Mouse (Mus musculus): ENCODE measurements around the gene Borcs7. TPM values are rescaled to one million over a fixed set of nuclear protein-coding genes. Genes with fewer than 3 reads are reported as not detected.

Borcs7 gene
- polyA plus RNA-seq, 1 experiment: 13.0 TPM

GRCm38 (mm10) chr19:46662214-46662613, 27.5 kb upstream of the Borcs7 start:
- H3K27ac ChIP-seq (ENCODE audit: insufficient read depth, low read length): no peak overlapping the region
- H3K4me3 ChIP-seq (ENCODE audit: insufficient read depth, low read length): no peak overlapping the region
- TF ChIP-seq POLR2A (IDR thresholded peaks at IDR 0.05; ENCODE audit: low read depth, low read length): no peak
- TF ChIP-seq CTCF (IDR thresholded peaks at IDR 0.05; ENCODE audit: borderline replicate concordance, insufficient read depth, low read length): no peak
- no peaks in the 10 kb centered on the region for H3K4me1 ChIP-seq (ENCODE audit: control insufficient read depth, insufficient read depth, low read length)

- H3K27ac ChIP-seq (ENCODE audit: insufficient read depth, low read length): no peak overlapping the region
- TF ChIP-seq POLR2A (IDR thresholded peaks at IDR 0.05; ENCODE audit: low read depth, low read length) (no peak), CTCF (IDR thresholded peaks at IDR 0.05; ENCODE audit: borderline replicate concordance, insufficient read depth, low read length) (no peak)
- no peaks in the 10 kb centered on the region; the same call in 1 of the 2 replicates for H3K4me1 ChIP-seq (ENCODE audit: control insufficient read depth, insufficient read depth, low read length)
- H3K4me3 ChIP-seq (ENCODE audit: insufficient read depth, low read length): no peak overlapping the region
Measured at GRCm38 (mm10) chr19:46662784-46663183, 26.9 kb upstream of the Borcs7 start.

- H3K4me1 ChIP-seq (ENCODE audit: control insufficient read depth, insufficient read depth, low read length): no peaks in the 10 kb centered on the region; the same call in 1 of the 2 replicates
- no peak overlapping the region for H3K27ac ChIP-seq (ENCODE audit: insufficient read depth, low read length)
- TF ChIP-seq CTCF (IDR thresholded peaks at IDR 0.05; ENCODE audit: borderline replicate concordance, insufficient read depth, low read length) (no peak), POLR2A (IDR thresholded peaks at IDR 0.05; ENCODE audit: low read depth, low read length) (no peak)
- no peak overlapping the region for H3K4me3 ChIP-seq (ENCODE audit: insufficient read depth, low read length)
Measured at GRCm38 (mm10) chr19:46665474-46665873, 24.2 kb upstream of the Borcs7 start.

GRCm38 (mm10) chr19:46667300-46667699, 22.4 kb upstream of the Borcs7 start:
- Histone ChIP-seq H3K4me3 (ENCODE audit: insufficient read depth, low read length) (no peak overlapping the region), H3K4me1 (ENCODE audit: control insufficient read depth, insufficient read depth, low read length) (no peaks in the 10 kb centered on the region; the same call in 1 of the 2 replicates), H3K27ac (ENCODE audit: insufficient read depth, low read length) (no peak overlapping the region)
- TF ChIP-seq POLR2A (IDR thresholded peaks at IDR 0.05; ENCODE audit: low read depth, low read length) (no peak), CTCF (IDR thresholded peaks at IDR 0.05; ENCODE audit: borderline replicate concordance, insufficient read depth, low read length) (no peak)

GRCm38 (mm10) chr19:46668263-46668662, 21.4 kb upstream of the Borcs7 start:
- Histone ChIP-seq H3K4me1 (ENCODE audit: control insufficient read depth, insufficient read depth, low read length) (no peaks in the 10 kb centered on the region; the same call in 1 of the 2 replicates), H3K27ac (ENCODE audit: insufficient read depth, low read length) (no peak overlapping the region), H3K4me3 (ENCODE audit: insufficient read depth, low read length) (no peak overlapping the region)
- TF ChIP-seq CTCF (IDR thresholded peaks at IDR 0.05; ENCODE audit: borderline replicate concordance, insufficient read depth, low read length) (no peak), POLR2A (IDR thresholded peaks at IDR 0.05; ENCODE audit: low read depth, low read length) (no peak)

GRCm38 (mm10) chr19:46669802-46670201, 19.9 kb upstream of the Borcs7 start:
- Histone ChIP-seq H3K27ac (ENCODE audit: insufficient read depth, low read length) (no peak overlapping the region), H3K4me3 (ENCODE audit: insufficient read depth, low read length) (no peak overlapping the region), H3K4me1 (ENCODE audit: control insufficient read depth, insufficient read depth, low read length) (no peaks in the 10 kb centered on the region; the same call in 1 of the 2 replicates)
- TF ChIP-seq POLR2A (IDR thresholded peaks at IDR 0.05; ENCODE audit: low read depth, low read length): no peak
- TF ChIP-seq CTCF (IDR thresholded peaks at IDR 0.05; ENCODE audit: borderline replicate concordance, insufficient read depth, low read length): no peak

- no peak overlapping the region for H3K4me3 ChIP-seq (ENCODE audit: insufficient read depth, low read length)
- no peaks in the 10 kb centered on the region; the same call in 1 of the 2 replicates for H3K4me1 ChIP-seq (ENCODE audit: control insufficient read depth, insufficient read depth, low read length)
- peak; percentile 76 for TF ChIP-seq CTCF (IDR thresholded peaks at IDR 0.05; ENCODE audit: borderline replicate concordance, insufficient read depth, low read length)
- no peak for TF ChIP-seq POLR2A (IDR thresholded peaks at IDR 0.05; ENCODE audit: low read depth, low read length)
Measured at GRCm38 (mm10) chr19:46670691-46671090, 19.0 kb upstream of the Borcs7 start.

GRCm38 (mm10) chr19:46672766-46673418, 16.8 kb upstream of the Borcs7 start, which contains the start of gene Cyp17a1:
Gene Cyp17a1, minus strand, starts transcription at chr19:46673172.
- no peak within 1 kb of the TSS for H3K27ac ChIP-seq (ENCODE audit: insufficient read depth, low read length)
- no peak within 1 kb of the TSS for H3K4me3 ChIP-seq (ENCODE audit: insufficient read depth, low read length)
- no peaks in the 10 kb centered on the region for H3K4me1 ChIP-seq (ENCODE audit: control insufficient read depth, insufficient read depth, low read length)
- TF ChIP-seq POLR2A (IDR thresholded peaks at IDR 0.05; ENCODE audit: low read depth, low read length) (no peak), CTCF (IDR thresholded peaks at IDR 0.05; ENCODE audit: borderline replicate concordance, insufficient read depth, low read length) (no peak)

More at GRCm38 (mm10) chr19:46670691-46671090, 19.0 kb upstream of the Borcs7 start:
- no peak overlapping the region for H3K27ac ChIP-seq (ENCODE audit: insufficient read depth, low read length)

- Histone ChIP-seq H3K4me3 (ENCODE audit: insufficient read depth, low read length) (no peak overlapping the region), H3K4me1 (ENCODE audit: control insufficient read depth, insufficient read depth, low read length) (no peaks in the 10 kb centered on the region), H3K27ac (ENCODE audit: insufficient read depth, low read length) (no peak overlapping the region)
- TF ChIP-seq POLR2A (IDR thresholded peaks at IDR 0.05; ENCODE audit: low read depth, low read length): no peak
Measured at GRCm38 (mm10) chr19:46675641-46676040, 14.1 kb upstream of the Borcs7 start.

GRCm38 (mm10) chr19:46679720-46680383, 9.9 kb upstream of the Borcs7 start:
- no peak overlapping the region for H3K27ac ChIP-seq (ENCODE audit: insufficient read depth, low read length)
- TF ChIP-seq POLR2A (IDR thresholded peaks at IDR 0.05; ENCODE audit: low read depth, low read length): no peak
- no peaks in the 10 kb centered on the region for H3K4me1 ChIP-seq (ENCODE audit: control insufficient read depth, insufficient read depth, low read length)
- no peak overlapping the region for H3K4me3 ChIP-seq (ENCODE audit: insufficient read depth, low read length)

Data from embryonic fibroblast, embryonic 13.5 days (primary cell).